Mouse (Mus musculus) intestine, embryonic 15.5 days (tissue): ENCODE results near the gene Pomp. TPM values are rescaled to one million over a fixed set of nuclear protein-coding genes. Genes with fewer than 3 reads are reported as not detected.
A peak's percentile ranks its signal among the peaks of the same experiment; 100 is the strongest.
"Not testable (repeated sequence)": the region's sequence is repeated elsewhere in the genome, so short reads cannot be mapped to it uniquely, and the experiment has no call there.

Experiments used
- ATAC-seq: fragments of 200-750 bp; cut with Nextera tagmentation; 2 replicates; pipeline ENCODE4 v1.8.0; 2017; ENCODE audit warnings: moderate TSS enrichment, moderate library complexity
- H3K27ac ChIP-seq: fragments of 300-500 bp; sonication (generic); 2 replicates; pipeline ENCODE4 v1.5.1; 2015; ENCODE audit warnings: mild to moderate bottlenecking, inconsistent platforms
- H3K27me3 ChIP-seq: fragments of 300-500 bp; sonication (generic); replicated peaks from 2 replicates; pipeline ENCODE4 v1.6.1; 2015; ENCODE audit warnings: inconsistent platforms
- H3K36me3 ChIP-seq: fragments of 300-500 bp; sonication (generic); 2 replicates; pipeline ENCODE4 v1.6.1; 2015; ENCODE audit warnings: inconsistent platforms
- H3K4me1 ChIP-seq: fragments of 300-500 bp; sonication (generic); replicated peaks from 2 replicates; pipeline ENCODE4 v1.6.1; 2015; ENCODE audit warnings: inconsistent platforms
- H3K4me2 ChIP-seq: fragments of 300-500 bp; sonication (generic); replicated peaks from 2 replicates; pipeline ENCODE4 v1.6.1; 2015; ENCODE audit warnings: mild to moderate bottlenecking, inconsistent platforms
- H3K4me3 ChIP-seq: fragments of 300-500 bp; sonication (generic); replicated peaks from 2 replicates; pipeline ENCODE4 v1.5.1; 2015; ENCODE audit warnings: inconsistent platforms
- H3K9ac ChIP-seq: fragments of 300-500 bp; sonication (generic); 2 replicates; pipeline ENCODE4 v1.6.1; 2015; ENCODE audit warnings: inconsistent platforms
- H3K9me3 ChIP-seq: fragments of 300-500 bp; sonication (generic); 2 replicates; pipeline ENCODE4 v1.6.1; 2016; ENCODE audit warnings: inconsistent platforms
- WGBS: fragments of 180-500 bp; shearing (Covaris S2); methylation state at CpG from one replicate; pipeline ENCODE4 v1.1.7; 2015; 5-methylcytosine and 5-hydroxymethylcytosine counted together
- polyA plus RNA-seq: library from polyadenylated mRNA; unstranded; fragments of >200 nt; fragmentation: Nextera tagmentation; extraction: Ambion mirVana; gene quantifications from 2 replicates; pipeline ENCODE4 v1.2.1, GENCODE M21; 2015

The Pomp gene
- polyA plus RNA-seq, 1 experiment from 2014 or later: 470 TPM

DNA sequence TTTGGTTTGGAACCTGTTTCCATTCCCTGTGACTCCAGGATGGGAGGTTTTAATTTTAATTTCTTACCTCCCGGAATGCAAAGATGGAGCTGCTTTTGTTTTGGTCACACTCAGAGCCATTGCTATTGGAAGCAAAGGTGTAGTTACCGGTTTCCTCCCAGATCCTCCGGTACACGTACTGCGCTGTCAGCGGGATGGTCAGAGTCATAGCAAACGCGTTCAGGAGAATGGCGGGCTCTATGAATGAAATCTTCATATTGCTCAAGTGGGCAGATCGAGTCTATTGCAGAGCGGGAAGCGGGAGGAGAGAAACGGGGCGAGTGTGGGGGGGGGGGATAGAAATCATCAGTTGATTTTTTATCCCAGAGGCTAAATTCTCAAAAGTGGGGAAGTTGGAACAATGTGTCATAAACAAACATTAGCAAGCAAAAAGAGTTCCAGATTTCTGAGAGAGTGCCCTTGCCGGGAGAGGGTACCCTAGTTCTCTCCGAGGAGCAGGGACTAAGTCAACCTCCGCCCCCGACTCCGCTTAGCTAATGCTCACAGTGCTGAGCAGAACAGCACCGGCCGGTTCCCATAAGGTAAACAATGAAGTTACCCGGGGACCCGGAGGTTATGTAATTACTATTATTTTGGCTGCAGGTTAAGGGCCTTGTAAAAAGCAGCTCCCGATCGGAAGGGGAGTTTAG, 33.6 kb downstream of the Pomp start:
- Histone ChIP-seq H3K27me3 (0 out of 2 replicates have a peak, but pooled peaks cover 2% of the 10 kb centered on the region), H3K9ac (peak overlapping the region; percentile 45; the same call in 1 of the 2 replicates), H3K4me2 (peak overlapping the region; percentile 78), H3K4me3 (peak overlapping the region; percentile 54), H3K27ac (no peak overlapping the region), H3K4me1 (peaks cover 10% of the 10 kb centered on the region), H3K36me3 (no peaks in the 10 kb centered on the region), H3K9me3 (no peaks in the 10 kb centered on the region)
- WGBS: 3% methylated on average over 25 of the region's 25 CpGs
- ATAC-seq: peak; percentile 40; the same call in 1 of the 2 replicates

DNA sequence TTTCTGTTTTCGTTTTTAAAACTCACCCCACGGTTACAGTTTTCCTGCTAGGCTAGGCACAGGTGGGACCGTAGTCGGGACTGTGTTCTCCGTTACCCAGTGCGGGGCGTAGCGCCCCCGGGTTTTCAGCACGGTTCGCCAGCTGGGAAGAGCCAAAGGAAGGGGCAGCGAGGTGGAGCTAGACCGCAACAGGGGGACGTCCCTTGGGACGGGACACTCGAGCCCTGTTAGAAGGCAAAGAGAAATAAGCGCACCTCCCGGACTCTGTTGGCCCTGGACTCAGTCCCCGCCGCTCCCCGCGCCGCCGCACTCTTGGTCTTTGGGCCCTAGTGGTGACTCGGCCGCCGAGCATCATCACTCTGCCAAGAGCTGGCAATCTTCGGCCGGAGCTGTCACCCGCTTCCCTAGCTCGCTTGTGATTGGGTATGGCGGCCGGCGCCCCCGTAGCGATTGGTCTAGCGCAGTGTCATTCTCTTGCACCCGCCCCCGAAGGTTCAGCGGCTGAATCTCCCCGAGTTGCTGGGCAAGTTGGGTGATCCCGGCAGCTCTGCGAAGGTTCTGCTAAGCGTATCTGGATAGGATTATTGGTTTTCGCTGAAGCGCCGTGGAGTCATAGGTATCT, 34.3 kb downstream of the Pomp start, which contains the start of gene Slc46a3:
Gene Slc46a3 (minus strand): TSS at position 361 of the 622 bp plus-strand sequence.
- under 1% methylated on average over 47 of the region's 47 CpGs for WGBS
- H3K36me3 ChIP-seq: no peaks in the 10 kb centered on the region
- no peaks in the 10 kb centered on the region for H3K9me3 ChIP-seq
- peaks cover 10% of the 10 kb centered on the region for H3K4me1 ChIP-seq
- H3K27me3 ChIP-seq: 0 out of 2 replicates have a peak, but pooled peaks cover 2% of the 10 kb centered on the region
- peak; percentile 98 for ATAC-seq
- H3K4me3 ChIP-seq: peak within 1 kb of the TSS; percentile 54
- peak within 1 kb of the TSS; percentile 45; the same call in 1 of the 2 replicates for H3K9ac ChIP-seq
- peak within 1 kb of the TSS; percentile 78 for H3K4me2 ChIP-seq
- H3K27ac ChIP-seq: no peak within 1 kb of the TSS

DNA sequence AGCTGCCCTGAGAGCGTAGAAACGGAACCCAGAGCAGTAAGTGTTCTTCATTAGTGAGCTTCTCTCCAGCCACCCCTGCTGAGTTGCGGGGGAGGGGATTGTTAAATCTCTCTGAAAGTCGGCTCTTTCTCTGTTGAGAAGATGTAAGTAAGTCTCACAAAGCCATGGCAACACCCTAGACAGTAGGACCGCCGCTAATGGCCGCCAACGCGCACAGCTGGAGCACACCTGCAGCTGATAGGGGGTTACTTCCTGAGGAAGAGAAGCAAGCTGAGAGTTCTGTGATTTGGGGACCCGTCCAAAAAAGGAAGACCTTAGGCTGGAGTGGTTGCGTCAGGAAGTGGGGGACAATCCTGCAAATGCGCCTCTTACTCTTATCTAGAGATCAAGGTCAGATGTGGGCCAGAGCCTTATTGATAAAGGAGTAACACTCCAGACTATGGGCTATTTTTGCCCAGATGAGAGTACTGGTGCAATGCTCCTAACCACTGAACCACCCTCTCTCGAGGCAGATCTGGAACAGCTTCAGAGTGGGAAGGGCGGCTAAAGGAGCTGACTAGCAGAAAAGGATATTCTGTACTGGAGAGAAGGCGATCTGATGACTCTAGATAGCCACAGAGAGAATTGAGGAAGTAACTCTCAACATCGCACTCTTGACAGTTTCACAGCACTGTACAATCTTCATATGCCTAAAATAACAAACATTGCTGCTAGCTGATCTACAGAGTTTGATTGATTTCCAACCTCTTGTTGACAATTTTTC, 35.4 kb downstream of the Pomp start:
- peaks cover 10% of the 10 kb centered on the region for H3K4me1 ChIP-seq
- H3K4me3 ChIP-seq: peak overlapping the region; percentile 54; the same call in 1 of the 2 replicates
- no peak overlapping the region for H3K27ac ChIP-seq
- H3K9me3 ChIP-seq: no peaks in the 10 kb centered on the region
- 31% methylated on average over 16 of the region's 16 CpGs for WGBS
- 0 out of 2 replicates have a peak, but pooled peaks cover 2% of the 10 kb centered on the region for H3K27me3 ChIP-seq
- ATAC-seq: no peak
- peak overlapping the region; percentile 78 for H3K4me2 ChIP-seq
- H3K36me3 ChIP-seq: no peaks in the 10 kb centered on the region
- H3K9ac ChIP-seq: no peak overlapping the region

DNA sequence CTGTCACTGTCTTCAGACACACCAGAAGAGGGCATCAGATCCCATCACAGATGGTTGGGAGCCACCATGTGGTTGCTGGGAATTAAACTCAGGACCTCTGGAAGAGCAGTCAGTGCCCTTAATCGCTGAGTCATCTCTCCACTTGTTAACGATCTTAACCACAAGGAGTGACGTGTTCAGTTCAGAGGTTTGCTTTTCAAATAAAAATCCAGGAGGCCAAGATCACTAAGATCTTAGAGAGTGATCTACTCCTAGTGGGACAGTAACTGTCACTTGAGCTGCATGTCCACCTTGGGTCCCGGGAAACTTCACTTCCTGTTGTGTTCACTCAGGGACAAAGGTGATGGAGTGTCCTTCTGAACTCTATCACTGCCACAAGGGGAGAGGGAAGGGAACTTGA, 36.2 kb downstream of the Pomp start:
- H3K9me3 ChIP-seq, H3K9ac ChIP-seq, H3K27ac ChIP-seq, H3K4me2 ChIP-seq, H3K4me3 ChIP-seq, ATAC-seq, H3K27me3 ChIP-seq, H3K36me3 ChIP-seq: not testable (repeated sequence)
- 79% methylated on average over 4 of the region's 4 CpGs for WGBS
- peaks cover 10% of the 10 kb centered on the region for H3K4me1 ChIP-seq

DNA sequence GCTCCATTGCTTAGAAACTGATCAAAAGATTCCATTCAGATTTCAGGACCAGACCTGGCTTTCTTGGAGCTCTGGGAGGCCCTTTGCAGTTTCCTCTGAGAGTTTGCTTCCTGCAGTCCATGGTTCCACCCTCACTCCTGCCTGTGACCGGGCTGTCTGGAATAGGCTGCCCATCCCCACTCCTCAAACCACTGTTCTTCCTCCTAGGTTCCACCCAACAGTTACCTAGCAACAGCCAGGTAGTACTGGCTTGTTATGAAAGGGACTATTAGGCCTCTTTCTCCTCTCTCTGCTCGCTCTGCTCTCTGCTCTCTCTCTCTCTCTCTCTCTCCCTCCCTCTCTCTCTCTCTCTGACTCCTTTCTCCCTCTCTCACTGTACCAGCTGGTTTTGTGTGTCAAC, 38.0 kb downstream of the Pomp start:
- 0 out of 2 replicates have a peak, but pooled peaks have one; percentile 31 for ATAC-seq
- H3K9me3 ChIP-seq: no peaks in the 10 kb centered on the region
- H3K27ac ChIP-seq: no peak overlapping the region
- 46% methylated on average over 2 of the region's 2 CpGs for WGBS
- 0 out of 2 replicates have a peak, but pooled peaks cover 2% of the 10 kb centered on the region for H3K27me3 ChIP-seq
- H3K4me1 ChIP-seq: peaks cover 10% of the 10 kb centered on the region
- H3K36me3 ChIP-seq: no peaks in the 10 kb centered on the region
- no peak overlapping the region for H3K9ac ChIP-seq
- no peak overlapping the region for H3K4me3 ChIP-seq
- no peak overlapping the region for H3K4me2 ChIP-seq

DNA sequence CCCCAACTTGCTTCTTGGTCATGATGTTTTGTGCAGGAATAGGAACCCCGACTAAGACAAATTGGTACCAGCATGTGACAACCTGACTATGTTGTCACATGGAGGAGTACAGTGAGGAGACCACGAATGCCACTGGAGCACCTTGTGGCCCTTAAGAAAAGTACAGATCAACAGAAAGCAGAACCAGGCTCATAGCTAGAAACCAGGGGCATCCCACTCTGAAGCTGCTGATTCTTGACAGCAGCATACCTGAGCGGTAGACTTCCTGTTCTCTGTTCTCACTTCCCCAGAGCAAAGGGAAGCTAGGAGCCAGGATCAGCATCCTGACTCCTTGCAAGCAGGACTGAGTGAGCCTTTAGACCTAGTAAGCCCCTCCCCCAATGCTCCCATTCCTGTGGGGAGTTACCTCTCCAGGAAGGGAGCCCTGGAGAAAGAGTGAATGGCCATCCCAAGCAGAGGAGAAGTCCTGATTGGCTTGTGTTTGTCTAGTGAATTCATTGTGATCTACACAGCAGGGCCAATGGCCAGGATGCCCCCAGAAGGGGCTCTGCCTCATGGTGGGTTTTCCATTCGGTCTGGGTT, 38.8 kb downstream of the Pomp start:
- Histone ChIP-seq H3K9ac (no peak overlapping the region), H3K36me3 (no peaks in the 10 kb centered on the region), H3K4me1 (peaks cover 7% of the 10 kb centered on the region), H3K4me2 (no peak overlapping the region), H3K9me3 (no peaks in the 10 kb centered on the region), H3K27me3 (0 out of 2 replicates have a peak, but pooled peaks cover 2% of the 10 kb centered on the region), H3K4me3 (no peak overlapping the region), H3K27ac (no peak overlapping the region)
- 60% methylated on average over 4 of the region's 4 CpGs for WGBS
- ATAC-seq: no peak

DNA sequence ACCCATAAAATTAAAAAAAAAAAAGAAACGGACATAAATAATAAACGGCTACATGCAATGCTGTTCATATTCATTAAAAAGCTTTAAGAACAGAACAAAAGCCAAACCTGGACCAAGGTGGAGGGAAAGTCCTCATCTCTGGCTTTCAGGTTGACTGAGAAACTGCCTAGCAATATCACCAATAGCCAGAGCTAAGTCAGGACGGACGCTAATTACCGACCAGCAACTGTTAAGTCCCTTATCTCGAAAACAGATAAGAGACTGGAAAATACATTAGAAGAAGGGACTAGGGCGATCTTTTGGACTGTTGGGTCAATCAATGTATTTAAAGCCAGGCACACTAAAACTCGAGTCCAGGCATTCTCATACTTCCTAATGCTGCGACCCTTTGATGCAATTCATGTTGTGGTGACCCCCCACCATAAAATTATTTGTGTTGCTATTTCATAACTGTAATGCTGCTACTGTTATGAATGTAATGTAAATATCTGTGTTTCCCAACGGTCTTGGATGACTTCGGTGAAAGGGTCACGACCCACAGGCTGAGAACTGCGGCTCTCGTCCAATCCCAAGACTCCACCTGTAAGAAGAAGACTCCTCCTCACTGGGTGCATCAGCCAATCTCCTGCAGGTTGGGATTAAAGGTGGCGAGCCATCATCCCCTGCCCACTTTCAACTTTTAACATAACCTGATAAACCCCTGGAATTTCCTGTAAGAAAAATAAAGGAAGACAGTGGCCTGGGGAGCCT, 41.9 kb downstream of the Pomp start:
- H3K4me3 ChIP-seq: no peak overlapping the region
- H3K9ac ChIP-seq: no peak overlapping the region
- H3K36me3 ChIP-seq: no peaks in the 10 kb centered on the region
- H3K27ac ChIP-seq: no peak overlapping the region
- H3K27me3 ChIP-seq: no peaks in the 10 kb centered on the region
- no peaks in the 10 kb centered on the region for H3K4me1 ChIP-seq
- no peak for ATAC-seq
- H3K4me2 ChIP-seq: no peak overlapping the region
- 72% methylated on average over 15 of the region's 15 CpGs for WGBS
- H3K9me3 ChIP-seq: no peaks in the 10 kb centered on the region

DNA sequence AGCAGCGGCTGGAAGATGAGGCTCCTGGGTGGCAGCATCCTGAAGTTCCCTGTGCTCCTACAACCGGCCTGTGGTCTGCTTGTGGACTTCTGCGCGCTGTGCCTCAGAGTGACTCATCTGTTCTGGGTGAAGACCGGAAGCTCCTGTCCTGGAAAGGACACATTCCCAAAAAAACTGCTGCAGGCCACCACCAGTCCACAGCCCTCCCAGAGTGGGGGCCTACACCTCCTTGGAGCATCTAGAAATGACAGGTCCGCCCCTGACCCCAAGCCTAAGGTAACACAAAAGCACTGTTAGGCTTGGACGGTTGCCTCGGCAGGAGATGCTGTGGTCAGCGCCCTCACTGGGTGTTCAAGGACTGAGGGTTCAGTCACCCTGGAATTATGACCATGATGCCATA, 42.9 kb downstream of the Pomp start:
- Histone ChIP-seq H3K9ac (no peak overlapping the region), H3K9me3 (no peaks in the 10 kb centered on the region), H3K4me2 (no peak overlapping the region), H3K4me1 (no peaks in the 10 kb centered on the region), H3K27me3 (no peaks in the 10 kb centered on the region), H3K36me3 (no peaks in the 10 kb centered on the region), H3K4me3 (no peak overlapping the region), H3K27ac (no peak overlapping the region)
- no peak for ATAC-seq
- WGBS: 84% methylated on average over 9 of the region's 9 CpGs

DNA sequence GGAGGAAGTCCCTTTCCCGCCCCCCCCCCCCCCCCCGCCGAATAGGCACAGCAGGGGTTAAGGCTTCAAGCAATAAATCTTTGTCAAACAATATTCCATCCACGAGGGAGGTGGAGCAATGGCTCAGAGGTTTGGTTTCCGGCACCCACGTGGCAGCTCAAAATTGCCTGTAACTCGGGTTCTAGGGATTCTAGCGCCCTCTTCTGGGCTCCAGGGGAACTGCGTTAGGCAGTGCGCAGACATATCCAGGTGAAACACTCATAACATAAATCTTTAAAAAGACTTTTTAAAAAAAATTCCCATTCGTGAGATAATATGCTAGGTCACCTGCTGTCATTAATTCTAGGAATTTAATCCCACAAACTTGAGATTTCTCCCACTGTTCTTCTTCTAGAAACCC, 46.9 kb downstream of the Pomp start:
- no peak for ATAC-seq
- no peaks in the 10 kb centered on the region for H3K36me3 ChIP-seq

DNA sequence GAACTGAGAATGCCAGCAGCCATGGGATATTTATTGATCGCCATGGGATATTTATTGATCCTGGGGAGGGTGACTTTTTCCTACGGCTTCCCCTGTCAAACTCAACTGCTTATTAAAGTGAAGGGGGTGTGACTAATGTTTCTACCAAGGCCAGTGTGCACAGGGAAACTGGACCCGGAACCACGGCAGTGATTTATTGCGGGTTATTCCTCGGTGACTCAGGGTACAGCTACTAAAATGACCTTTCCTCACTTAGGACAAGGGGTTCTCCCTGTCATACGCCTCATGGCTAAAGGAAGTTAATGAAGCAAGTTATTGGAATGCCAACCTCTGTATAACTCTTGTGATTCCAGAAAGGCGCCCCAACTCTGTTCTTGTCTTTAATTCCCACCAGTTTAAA, 47.6 kb downstream of the Pomp start:
- Histone ChIP-seq H3K9me3 (no peaks in the 10 kb centered on the region), H3K27me3 (no peaks in the 10 kb centered on the region), H3K4me1 (no peaks in the 10 kb centered on the region), H3K36me3 (no peaks in the 10 kb centered on the region), H3K27ac (no peak overlapping the region), H3K4me3 (no peak overlapping the region), H3K4me2 (no peak overlapping the region), H3K9ac (no peak overlapping the region)
- 74% methylated on average over 8 of the region's 8 CpGs for WGBS
- ATAC-seq: peak; percentile 86

More for the DNA sequence above, 46.9 kb downstream of the Pomp start:
- Histone ChIP-seq H3K9ac (no peak overlapping the region), H3K27ac (no peak overlapping the region), H3K27me3 (no peaks in the 10 kb centered on the region), H3K9me3 (no peaks in the 10 kb centered on the region), H3K4me2 (no peak overlapping the region), H3K4me1 (no peaks in the 10 kb centered on the region), H3K4me3 (no peak overlapping the region)
- 52% methylated on average over 11 of the region's 11 CpGs for WGBS

DNA sequence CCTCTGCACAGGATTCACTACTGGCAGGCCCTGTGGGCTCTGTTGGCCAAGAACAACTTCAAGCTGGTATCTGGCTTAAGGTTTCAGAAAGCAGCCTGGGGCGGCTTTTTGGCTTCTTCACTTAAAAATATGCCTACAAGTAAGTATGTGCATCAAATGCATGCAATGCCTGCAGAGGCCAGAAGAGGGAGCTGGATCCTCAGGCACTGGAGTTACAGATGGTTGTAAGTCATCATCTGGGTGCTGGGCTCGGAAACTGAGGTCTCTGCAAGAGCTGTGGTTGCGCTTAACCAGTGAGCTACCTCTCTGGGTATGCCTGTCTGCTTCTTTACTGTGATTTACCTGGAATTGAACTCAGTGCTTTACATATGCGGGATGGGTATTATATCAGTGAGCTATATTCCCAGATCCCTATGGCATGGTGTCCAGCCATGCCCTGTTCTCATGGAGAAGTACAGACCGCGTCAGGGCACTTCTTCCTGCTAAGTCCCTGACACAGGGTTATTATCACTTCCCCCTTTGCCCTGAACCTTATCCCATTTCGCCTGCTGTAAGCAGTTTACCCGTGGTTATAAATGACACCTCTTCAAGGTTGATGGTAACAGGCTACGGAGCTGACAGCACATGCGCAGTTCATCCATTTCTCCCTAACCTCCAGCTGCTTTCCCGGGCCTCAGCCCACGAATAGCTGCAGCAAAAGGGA, 50.7 kb downstream of the Pomp start:
- ATAC-seq: peak; percentile 27; the same call in 1 of the 2 replicates
- Histone ChIP-seq H3K27me3 (no peaks in the 10 kb centered on the region), H3K36me3 (no peaks in the 10 kb centered on the region), H3K4me1 (0 out of 2 replicates have a peak, but pooled peaks cover 6% of the 10 kb centered on the region), H3K9me3 (no peaks in the 10 kb centered on the region), H3K4me3 (no peak overlapping the region), H3K27ac (no peak overlapping the region), H3K9ac (no peak overlapping the region), H3K4me2 (no peak overlapping the region)
- WGBS: 62% methylated on average over 12 of the region's 12 CpGs
